Mouse (Mus musculus) spleen, adult 2 months (tissue): Measurements from ENCODE around the gene Mief1. TPM values are rescaled to one million over a fixed set of nuclear protein-coding genes. Genes with fewer than 3 reads are reported as not detected.

Experiments
- DNase-seq, 2 experiments: peaks; one replicate each; pipeline versions ENCODE4 v3.0.0 to v3.0.0-alpha.2; 2012 to 2021; ENCODE audit warnings: low spot score in 2 of 2, low read depth in 1 of 2
- H3K27ac ChIP-seq: fragments of 200-500 bp; 2 replicates; pipeline ENCODE4 v1.5.1; 2012; ENCODE audit warnings: low read length, inconsistent platforms; ENCODE audit not compliant: insufficient read depth
- H3K27me3 ChIP-seq: fragments of 200-500 bp; 2 replicates; pipeline ENCODE4 v1.6.1; 2012; ENCODE audit warnings: mild to moderate bottlenecking, moderate library complexity, low read length, inconsistent platforms; ENCODE audit not compliant: control insufficient read depth, insufficient read depth
- H3K36me3 ChIP-seq: fragments of 200-500 bp; 2 replicates; pipeline ENCODE4 v1.6.1; 2012; ENCODE audit warnings: mild to moderate bottlenecking, low read length, inconsistent platforms; ENCODE audit not compliant: control insufficient read depth, insufficient read depth
- H3K4me1 ChIP-seq: fragments of 200-500 bp; 2 replicates; pipeline ENCODE4 v1.6.1; 2011; ENCODE audit warnings: inconsistent platforms; ENCODE audit not compliant: control insufficient read depth, insufficient read depth, insufficient read length
- H3K4me3 ChIP-seq: fragments of 200-500 bp; 2 replicates; pipeline ENCODE4 v1.5.1; 2011; ENCODE audit warnings: mild to moderate bottlenecking, inconsistent platforms; ENCODE audit not compliant: insufficient read depth, insufficient read length; ENCODE audit errors: extremely low read depth
- CTCF ChIP-seq: fragments of 200-500 bp; IDR thresholded peaks from 2 replicates; pipeline ENCODE4 v1.5.1; 2011; ENCODE audit warnings: mild to moderate bottlenecking, inconsistent platforms; ENCODE audit not compliant: insufficient read depth, insufficient read length, insufficient replicate concordance; ENCODE audit errors: extremely low read depth
- POLR2A ChIP-seq: fragments of 200-500 bp; IDR thresholded peaks from 2 replicates; pipeline ENCODE4 v1.6.1; 2011; ENCODE audit warnings: low read depth, low read length, inconsistent platforms
- WGBS: fragments of 180-500 bp; shearing (Covaris S2); methylation state at CpG from one replicate; pipeline ENCODE4 v1.1.7; 2018; 5-methylcytosine and 5-hydroxymethylcytosine counted together
- polyA plus RNA-seq: library from polyadenylated mRNA; depleted of rRNA; stranded (reverse); fragments of >200 nt; gene quantifications from 2 replicates; pipeline ENCODE4 v1.2.3, GENCODE M21; 2012; rRNA removed

Gene Mief1
- 11.7 and 13.1 TPM in 2 replicates for polyA plus RNA-seq

DNA sequence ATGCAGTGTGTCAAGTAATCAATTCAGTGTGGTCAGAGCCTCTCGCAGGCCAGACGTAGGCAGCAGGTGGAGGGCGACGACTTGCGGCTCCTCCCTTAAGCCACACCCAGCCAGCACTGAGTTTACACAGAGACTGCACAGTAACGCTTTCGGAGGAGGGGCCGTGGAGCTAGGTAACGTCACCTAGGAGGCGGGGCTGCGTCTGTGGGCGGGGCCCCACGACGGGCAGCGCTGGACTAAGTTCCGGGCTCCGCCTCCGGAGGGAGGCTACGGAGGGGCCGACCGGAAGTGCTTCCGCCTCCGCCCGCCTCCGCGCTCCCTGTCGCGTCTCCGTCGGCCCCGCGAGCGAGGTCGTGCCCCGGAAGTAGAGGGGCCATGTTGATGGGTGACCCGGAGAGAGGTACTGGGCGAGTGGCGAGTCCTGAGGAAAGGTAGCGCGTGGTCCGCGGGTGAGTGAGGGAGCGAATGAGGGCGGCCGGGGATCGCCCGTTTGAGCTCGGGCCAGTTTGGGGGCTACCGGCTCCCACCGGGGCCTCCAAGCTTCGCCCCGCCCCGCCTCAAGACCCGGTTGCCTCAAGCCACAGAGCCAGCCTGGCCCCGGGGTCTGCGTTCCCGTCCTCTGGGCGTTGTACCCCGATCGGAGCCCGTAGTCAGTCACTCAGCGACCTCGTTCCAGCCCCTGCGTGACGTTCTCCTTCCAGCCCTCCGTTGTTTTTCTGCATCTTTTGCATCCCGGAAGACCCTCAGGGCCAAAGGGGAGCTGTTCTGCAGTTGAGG is at the start of gene Mief1:
Gene Mief1 (plus strand): TSS at position 286 of the 777 bp plus-strand sequence.
- Histone ChIP-seq H3K4me3 (peak within 1 kb of the TSS; percentile 70), H3K27me3 (no peaks in the 10 kb centered on the region), H3K4me1 (peaks cover 3% of the 10 kb centered on the region; the same call in 1 of the 2 replicates), H3K36me3 (peaks cover 15% of the 10 kb centered on the region), H3K27ac (peak within 1 kb of the TSS; percentile 69)
- TF ChIP-seq CTCF: no peak
- TF ChIP-seq POLR2A: peak; percentile 54
- WGBS: 1% methylated on average over 66 of the region's 67 CpGs
- peak; percentile 98 to 99 for DNase-seq

GRCm38 (mm10) chr15:80188927-80189326 is 44.9 kb upstream of the Mief1 start:
- DNase-seq: no peak
- no peak overlapping the region for H3K4me3 ChIP-seq
- H3K4me1 ChIP-seq: peaks cover 3% of the 10 kb centered on the region; the same call in 1 of the 2 replicates
- WGBS: 90% methylated on average over 5 of the region's 5 CpGs
- H3K36me3 ChIP-seq: no peaks in the 10 kb centered on the region
- no peaks in the 10 kb centered on the region for H3K27me3 ChIP-seq
- H3K27ac ChIP-seq: no peak overlapping the region
- no peak for TF ChIP-seq POLR2A
- no peak for TF ChIP-seq CTCF

GRCm38 (mm10) chr15:80190075-80190474 is 43.7 kb upstream of the Mief1 start:
- no peaks in the 10 kb centered on the region for H3K27me3 ChIP-seq
- no peaks in the 10 kb centered on the region for H3K36me3 ChIP-seq
- WGBS: 85% methylated on average over 4 of the region's 4 CpGs
- TF ChIP-seq CTCF: no peak
- no peak for TF ChIP-seq POLR2A
- DNase-seq: no peak
- peaks cover 3% of the 10 kb centered on the region; the same call in 1 of the 2 replicates for H3K4me1 ChIP-seq
- H3K4me3 ChIP-seq: no peak overlapping the region
- no peak overlapping the region for H3K27ac ChIP-seq

DNA sequence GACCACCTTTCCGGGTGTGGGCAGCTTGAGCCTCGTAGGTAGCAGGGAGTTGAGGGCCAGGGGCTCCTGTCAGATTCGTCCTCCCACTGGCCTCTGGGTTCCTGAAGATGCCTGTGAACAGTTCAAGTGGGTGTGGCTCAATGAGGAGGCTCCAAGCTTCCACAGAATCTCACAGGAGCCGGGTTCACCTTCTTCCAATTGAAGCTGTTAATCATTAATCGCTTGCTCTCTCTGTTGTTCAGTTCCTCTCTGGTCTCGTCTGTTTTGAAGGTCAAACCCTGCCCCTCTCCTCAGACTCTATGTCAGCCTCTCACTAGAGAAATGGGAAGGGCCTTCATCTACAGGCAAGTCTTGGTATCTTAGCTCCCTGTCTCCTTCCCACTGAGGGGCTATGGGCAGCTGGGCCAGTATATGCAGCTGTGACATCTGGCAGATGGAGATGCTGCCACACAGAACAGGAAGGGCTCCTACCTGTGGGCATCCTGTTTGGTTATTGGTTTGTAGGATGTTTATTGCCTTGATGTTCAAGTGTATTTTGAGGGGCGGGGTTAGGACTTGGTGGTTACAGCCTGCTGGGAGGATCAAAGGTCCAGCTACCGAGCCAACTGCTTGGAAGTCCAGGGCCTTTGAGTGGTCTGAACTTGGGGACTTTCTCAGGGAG is 42.1 kb upstream of the Mief1 start:
- H3K4me3 ChIP-seq: no peak overlapping the region
- no peak overlapping the region for H3K27ac ChIP-seq
- no peaks in the 10 kb centered on the region for H3K27me3 ChIP-seq
- TF ChIP-seq CTCF (no peak), POLR2A (no peak)
- no peaks in the 10 kb centered on the region for H3K36me3 ChIP-seq
- peaks cover 3% of the 10 kb centered on the region; the same call in 1 of the 2 replicates for H3K4me1 ChIP-seq
- DNase-seq: no peak
- WGBS: 64% methylated on average over 8 of the region's 8 CpGs

GRCm38 (mm10) chr15:80192246-80192585 is 41.6 kb upstream of the Mief1 start:
- H3K27me3 ChIP-seq: no peaks in the 10 kb centered on the region
- H3K4me1 ChIP-seq: peaks cover 3% of the 10 kb centered on the region; the same call in 1 of the 2 replicates
- 46% methylated on average over 6 of the region's 6 CpGs for WGBS
- DNase-seq: peak in 1 of 2 experiments; percentile 36
- no peak overlapping the region for H3K27ac ChIP-seq
- H3K36me3 ChIP-seq: no peaks in the 10 kb centered on the region
- no peak for TF ChIP-seq POLR2A
- no peak for TF ChIP-seq CTCF
- H3K4me3 ChIP-seq: no peak overlapping the region

- Histone ChIP-seq H3K27ac (no peak overlapping the region), H3K4me1 (peaks cover 3% of the 10 kb centered on the region; the same call in 1 of the 2 replicates), H3K27me3 (no peaks in the 10 kb centered on the region), H3K4me3 (no peak overlapping the region), H3K36me3 (no peaks in the 10 kb centered on the region)
- 49% methylated on average over 7 of the region's 7 CpGs for WGBS
- no peak for TF ChIP-seq CTCF
- TF ChIP-seq POLR2A: no peak
- no peak for DNase-seq
Measured at GRCm38 (mm10) chr15:80192847-80193246, 41.0 kb upstream of the Mief1 start.
